Mouse (Mus musculus) small intestine, adult 2 months (tissue): ENCODE measurements around the gene Riiad1. TPM values are rescaled to one million over a fixed set of nuclear protein-coding genes. Genes with fewer than 3 reads are reported as not detected.

Source experiments
- H3K27ac ChIP-seq: fragments of 200-500 bp; 2 replicates; pipeline ENCODE4 v1.5.1; 2012; ENCODE audit warnings: low read depth, low read length, control low read depth, inconsistent platforms; ENCODE audit not compliant: insufficient read depth
- H3K27me3 ChIP-seq: fragments of 200-500 bp; 2 replicates; pipeline ENCODE4 v1.6.1; 2012; ENCODE audit warnings: mild to moderate bottlenecking, moderate library complexity, low read length, inconsistent platforms; ENCODE audit not compliant: control insufficient read depth, insufficient read depth
- H3K36me3 ChIP-seq: fragments of 200-500 bp; 2 replicates; pipeline ENCODE4 v1.6.1; 2012; ENCODE audit warnings: mild to moderate bottlenecking, low read length, control low read depth, inconsistent platforms; ENCODE audit not compliant: control insufficient read depth, insufficient read depth
- H3K4me1 ChIP-seq: fragments of 200-500 bp; 2 replicates; pipeline ENCODE4 v1.6.1; 2012; ENCODE audit warnings: low read length, inconsistent platforms, mixed read lengths; ENCODE audit not compliant: control insufficient read depth, insufficient read depth, insufficient read length
- H3K4me3 ChIP-seq: fragments of 200-500 bp; 2 replicates; pipeline ENCODE4 v1.5.1; 2012; ENCODE audit warnings: low read depth, mild to moderate bottlenecking, control low read depth, inconsistent platforms, low read length, moderate library complexity
- CTCF ChIP-seq: fragments of 200-500 bp; IDR thresholded peaks from 2 replicates; pipeline ENCODE4 v1.5.1; 2012; ENCODE audit warnings: low read depth, mild to moderate bottlenecking, control low read depth, inconsistent platforms, low read length, moderate library complexity, mixed read lengths; ENCODE audit not compliant: insufficient replicate concordance, insufficient read length; ENCODE audit errors: extremely low read depth
- POLR2A ChIP-seq: fragments of 200-500 bp; IDR thresholded peaks from 2 replicates; pipeline ENCODE4 v1.6.1; 2012; ENCODE audit warnings: low read depth, mild to moderate bottlenecking, control low read depth, inconsistent platforms, low read length, moderate library complexity
- WGBS: fragments of 180-500 bp; shearing (Covaris S2); methylation state at CpG from one replicate; pipeline ENCODE4 v1.1.7; 2018; 5-methylcytosine and 5-hydroxymethylcytosine counted together
- polyA plus RNA-seq: library from polyadenylated mRNA; depleted of rRNA; stranded (reverse); fragments of >200 nt; gene quantifications from 2 replicates; pipeline ENCODE4 v1.2.3, GENCODE M21; 2012; rRNA removed

Gene Riiad1
- polyA plus RNA-seq, 1 experiment: 0.23 TPM

DNA sequence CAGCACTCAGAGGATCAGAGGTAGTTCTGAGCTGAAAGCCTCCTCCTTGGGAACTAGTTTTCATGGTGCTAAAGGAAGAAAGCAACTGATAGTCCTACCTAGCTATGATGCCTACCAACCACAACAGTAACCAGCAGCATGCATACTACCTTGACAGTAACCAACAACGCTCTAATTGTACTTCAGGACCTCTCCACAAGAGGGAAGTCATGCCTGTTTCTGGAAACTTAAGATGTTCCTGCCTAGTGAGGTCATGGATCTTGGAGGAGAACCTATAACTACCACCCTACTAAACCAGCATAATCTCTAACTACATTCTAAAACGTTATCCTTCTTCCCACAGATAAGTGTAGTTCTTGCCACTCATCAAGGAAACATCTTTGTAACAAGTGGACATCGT is 39.0 kb downstream of the Riiad1 start:
- Histone ChIP-seq H3K4me3 (no peak overlapping the region), H3K36me3 (peaks cover 11% of the 10 kb centered on the region), H3K27ac (no peak overlapping the region), H3K27me3 (no peaks in the 10 kb centered on the region), H3K4me1 (peaks cover 3% of the 10 kb centered on the region; the same call in 1 of the 2 replicates)
- WGBS: 39% methylated on average over 3 of the region's 3 CpGs
- TF ChIP-seq CTCF (no peak), POLR2A (no peak)

DNA sequence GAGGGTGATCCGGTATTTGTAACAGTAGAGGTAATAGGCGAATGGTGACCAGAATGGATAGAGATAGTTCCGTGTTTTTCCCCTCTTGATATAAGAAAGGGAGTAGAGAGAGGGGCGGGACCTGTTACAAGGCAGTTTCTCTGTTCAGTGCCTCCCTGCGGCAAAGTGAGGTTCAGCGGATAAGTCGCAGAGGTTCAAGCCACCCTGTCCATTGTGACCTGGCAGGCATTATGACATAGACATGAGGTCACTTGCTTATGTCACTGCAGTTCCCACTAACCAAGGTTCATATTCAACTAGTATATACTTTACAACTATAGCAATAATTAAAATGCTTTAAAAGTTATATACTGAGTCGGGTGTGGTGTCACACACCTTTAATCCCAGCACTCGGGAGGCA is 43.7 kb downstream of the Riiad1 start:
- no peak overlapping the region for H3K27ac ChIP-seq
- no peak overlapping the region for H3K4me3 ChIP-seq
- 86% methylated on average over 9 of the region's 9 CpGs for WGBS
- H3K36me3 ChIP-seq: no peaks in the 10 kb centered on the region
- no peaks in the 10 kb centered on the region for H3K27me3 ChIP-seq
- TF ChIP-seq CTCF: no peak
- no peak for TF ChIP-seq POLR2A
- no peaks in the 10 kb centered on the region for H3K4me1 ChIP-seq

DNA sequence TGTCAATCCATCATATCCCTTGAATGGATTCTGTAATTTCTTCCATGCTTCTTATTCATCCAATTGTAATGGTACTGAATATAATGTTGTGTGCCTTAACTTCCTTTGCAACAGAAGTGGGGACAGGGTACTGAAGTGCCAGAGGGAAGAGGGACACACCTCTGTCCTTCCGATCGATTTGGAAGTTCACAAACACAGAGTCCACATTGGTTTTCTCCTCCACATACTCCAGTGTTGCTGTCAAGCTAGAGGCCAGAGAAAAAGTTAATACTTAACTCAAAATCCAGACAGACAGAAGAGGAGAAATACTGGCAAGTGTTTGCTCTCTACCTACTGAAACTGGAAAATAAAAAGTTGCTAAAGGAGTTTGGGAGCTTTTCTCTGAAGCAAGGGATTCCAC is 45.8 kb downstream of the Riiad1 start:
- Histone ChIP-seq H3K36me3 (no peaks in the 10 kb centered on the region), H3K27me3 (no peaks in the 10 kb centered on the region), H3K4me3 (no peak overlapping the region), H3K4me1 (no peaks in the 10 kb centered on the region), H3K27ac (no peak overlapping the region)
- WGBS: 36% methylated on average over 2 of the region's 2 CpGs
- TF ChIP-seq CTCF: no peak
- TF ChIP-seq POLR2A: no peak

DNA sequence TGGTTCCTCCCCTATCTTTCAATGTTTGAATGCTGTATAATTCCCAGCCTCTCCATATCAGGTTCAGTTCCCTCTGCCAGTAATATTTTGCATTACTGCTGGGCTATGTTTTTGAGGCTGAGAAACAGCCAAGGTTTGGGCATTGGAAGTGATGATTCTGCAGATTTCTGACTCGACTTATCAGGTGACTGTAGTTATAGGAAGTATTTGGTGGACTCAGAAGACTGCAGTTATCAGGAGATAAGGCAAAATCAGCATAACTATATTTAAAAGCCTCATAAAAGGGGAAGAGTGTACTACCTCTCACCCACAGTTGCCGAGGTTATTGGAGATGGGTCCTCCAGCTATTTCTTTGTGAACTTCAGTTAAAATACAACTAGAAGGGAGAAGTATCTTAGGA is 49.2 kb downstream of the Riiad1 start:
- TF ChIP-seq POLR2A: no peak
- no peak for TF ChIP-seq CTCF
- WGBS: 31% methylated on average over 2 of the region's 2 CpGs
- H3K4me1 ChIP-seq: no peaks in the 10 kb centered on the region

More for the DNA sequence above, 49.2 kb downstream of the Riiad1 start:
- Histone ChIP-seq H3K4me3 (no peak overlapping the region), H3K27me3 (no peaks in the 10 kb centered on the region), H3K36me3 (no peaks in the 10 kb centered on the region), H3K27ac (no peak overlapping the region)

Other genes starting within 250 kb of the Riiad1 start
- not detected in 2 replicates for gene Gm4778, start 216.3 kb downstream of the Riiad1 start, polyA plus RNA-seq
- 0.47 and 1.0 TPM in 2 replicates for gene Them4, start 170.3 kb downstream of the Riiad1 start, polyA plus RNA-seq
- not detected in 2 replicates for gene Them5, start 138.2 kb downstream of the Riiad1 start, polyA plus RNA-seq
- 1.4 and 3.7 TPM in 2 replicates for gene C2cd4d, start 117.9 kb downstream of the Riiad1 start, polyA plus RNA-seq
- gene Rorc, start 107.5 kb downstream of the Riiad1 start, polyA plus RNA-seq: 10.2 and 28.3 TPM in 2 replicates
- gene Lingo4, start 81.8 kb downstream of the Riiad1 start, polyA plus RNA-seq: 0.23 and 0.42 TPM in 2 replicates
- gene Tdrkh, start 67.1 kb downstream of the Riiad1 start, polyA plus RNA-seq: not detected in 2 replicates
- gene Mrpl9, start 37.0 kb downstream of the Riiad1 start, polyA plus RNA-seq: 17.3 and 20.6 TPM in 2 replicates
- not detected in 2 replicates for gene Oaz3, start 36.4 kb downstream of the Riiad1 start, polyA plus RNA-seq
- gene Celf3, start 2.0 kb downstream of the Riiad1 start, polyA plus RNA-seq: 12.1 and 26.1 TPM in 2 replicates
- 2.3 and 3.4 TPM in 2 replicates for gene Snx27, start 102.4 kb upstream of the Riiad1 start, polyA plus RNA-seq
- not detected in 2 replicates for gene Gm10972, start 162.8 kb upstream of the Riiad1 start, polyA plus RNA-seq
- 11.1 and 47.4 TPM in 2 replicates for gene Tuft1, start 178.5 kb upstream of the Riiad1 start, polyA plus RNA-seq
- gene Selenbp2, start 213.2 kb upstream of the Riiad1 start, polyA plus RNA-seq: 2.1 and 2.4 TPM in 2 replicates